Mouse (Mus musculus) urinary bladder, postnatal 36 days (tissue): ENCODE data around the gene Trdn.

Source experiments
- DNase-seq, 2 experiments: peaks; one replicate each; pipeline ENCODE4 v3.0.0; 2022; ENCODE audit warnings: low spot score in 2 of 2, mixed read lengths in 1 of 2

Gene Trdn

GRCm38 (mm10) chr10:33370534-33370933 lies 290.2 kb downstream of the Trdn start:
- no peak for DNase-seq

- no peak for DNase-seq
Measured at GRCm38 (mm10) chr10:33375474-33376029, 295.2 kb downstream of the Trdn start.
